Mouse (Mus musculus): ENCODE measurements around the gene Kcna10. TPM values are rescaled to one million over a fixed set of nuclear protein-coding genes. Genes with fewer than 3 reads are reported as not detected.

Gene Kcna10
- polyA plus RNA-seq, 1 experiment from 2014 or later, result not detected

DNA sequence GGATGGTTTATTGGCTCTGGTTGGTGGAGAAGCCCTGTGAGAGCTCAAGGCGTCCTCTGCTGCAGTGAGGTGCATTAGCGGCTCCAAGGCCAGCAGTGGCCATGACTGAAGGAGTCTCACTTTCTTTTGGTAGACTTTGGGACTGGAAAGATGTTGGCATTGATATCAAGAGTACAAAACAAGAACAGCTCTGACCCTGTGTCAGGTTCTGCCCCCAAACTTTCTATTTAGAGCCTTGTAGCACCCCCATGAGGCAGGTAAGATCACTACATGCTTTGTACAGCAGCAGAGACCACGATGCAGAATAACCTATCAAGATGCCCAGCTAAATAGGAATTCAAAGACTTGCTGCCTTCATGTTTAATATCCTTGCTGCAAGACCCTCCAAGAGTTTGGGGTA is 23.4 kb upstream of the Kcna10 start:
- Histone ChIP-seq H3K4me3 (ENCODE audit: low read depth, low read length) (no peak overlapping the region; the same call in 1 of the 2 replicates), H3K4me2 (ENCODE audit: low read depth, low read length, severe bottlenecking) (peak overlapping the region; percentile 42; the same call in 1 of the 2 replicates), H3K27ac (ENCODE audit: low read depth, low read length) (no peak overlapping the region), H3K36me3 (ENCODE audit: control insufficient read depth, insufficient read depth, low read length) (no peaks in the 10 kb centered on the region), H3K27me3 (ENCODE audit: control insufficient read depth, insufficient read depth, low read length) (no peaks in the 10 kb centered on the region), H3K9me3 (ENCODE audit: control insufficient read depth, low read length) (no peaks in the 10 kb centered on the region), H3K9ac (ENCODE audit: low read length) (no peak overlapping the region), H3K4me1 (replicated peaks; ENCODE audit: control insufficient read depth, insufficient read depth, low read length) (no peaks in the 10 kb centered on the region; the same call in 1 of the 2 replicates)
- WGBS, result 57% methylated on average over 3 of the region's 3 CpGs
- no peak for DNase-seq (ENCODE audit: low spot score)
- 0 out of 2 replicates have a peak, but pooled peaks have one; percentile 2 for ATAC-seq (replicated peaks; ENCODE audit: low FRiP score)

DNA sequence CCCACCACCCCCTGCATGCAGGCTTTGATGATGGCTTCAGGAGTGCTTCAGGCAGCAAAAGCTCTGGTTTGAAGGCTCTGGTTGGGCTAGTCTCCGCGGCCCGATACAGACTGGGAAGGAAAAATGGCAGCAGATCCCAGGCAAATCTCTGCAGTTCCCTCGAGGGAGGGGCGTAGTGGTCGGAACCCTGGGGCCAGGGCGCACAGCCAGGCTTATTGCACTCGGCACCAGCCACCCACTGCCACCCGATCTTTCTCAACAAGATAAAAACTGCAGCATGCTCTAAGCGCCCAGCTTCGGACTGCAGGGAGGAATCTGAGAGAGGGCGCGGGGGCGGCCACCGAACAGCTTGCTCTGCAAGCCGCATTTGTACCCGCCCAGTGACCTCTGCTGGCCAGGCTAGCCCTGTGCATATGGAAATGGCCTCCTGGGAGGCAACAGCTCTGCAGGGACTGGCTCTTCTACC is 23.0 kb upstream of the Kcna10 start:
- Histone ChIP-seq H3K9ac (ENCODE audit: low read length) (peak overlapping the region; percentile 39; the same call in 1 of the 2 replicates), H3K4me3 (ENCODE audit: low read depth, low read length) (peak overlapping the region; percentile 16), H3K27me3 (ENCODE audit: control insufficient read depth, insufficient read depth, low read length) (no peaks in the 10 kb centered on the region), H3K9me3 (ENCODE audit: control insufficient read depth, low read length) (no peaks in the 10 kb centered on the region), H3K36me3 (ENCODE audit: control insufficient read depth, insufficient read depth, low read length) (no peaks in the 10 kb centered on the region), H3K4me1 (replicated peaks; ENCODE audit: control insufficient read depth, insufficient read depth, low read length) (no peaks in the 10 kb centered on the region; the same call in 1 of the 2 replicates), H3K27ac (ENCODE audit: low read depth, low read length) (no peak overlapping the region), H3K4me2 (ENCODE audit: low read depth, low read length, severe bottlenecking) (peak overlapping the region; percentile 42)
- ATAC-seq (replicated peaks; ENCODE audit: low FRiP score), result peak; percentile 70
- DNase-seq (ENCODE audit: low spot score), result peak; percentile 61
- 1% methylated on average over 17 of the region's 17 CpGs for WGBS

DNA sequence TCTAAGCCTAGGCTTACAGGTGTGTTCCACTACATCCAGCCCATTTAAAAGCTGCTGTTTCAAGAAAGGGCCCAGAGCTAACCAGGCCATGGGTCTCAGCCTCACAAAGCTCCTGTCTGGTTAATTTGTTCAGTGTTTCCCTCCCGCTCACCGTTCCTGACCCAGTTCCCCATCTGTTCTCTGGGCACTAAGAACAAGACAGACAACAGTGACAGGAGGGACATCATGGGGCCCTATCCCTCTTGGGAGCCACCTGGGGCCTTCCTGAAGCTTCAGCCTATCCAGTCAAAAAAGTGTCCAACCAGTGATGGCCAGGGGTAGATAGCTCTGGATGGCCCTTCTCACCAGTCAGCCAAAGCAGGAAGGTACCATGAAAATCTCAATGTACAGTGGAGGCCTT is 20.1 kb upstream of the Kcna10 start:
- H3K4me1 ChIP-seq (replicated peaks; ENCODE audit: control insufficient read depth, insufficient read depth, low read length), result no peaks in the 10 kb centered on the region; the same call in 1 of the 2 replicates
- no peaks in the 10 kb centered on the region for H3K9me3 ChIP-seq (ENCODE audit: control insufficient read depth, low read length)
- ATAC-seq (replicated peaks; ENCODE audit: low FRiP score) (no peak), DNase-seq (ENCODE audit: low spot score) (no peak)
- WGBS, result 97% methylated on average over 2 of the region's 2 CpGs
- H3K9ac ChIP-seq (ENCODE audit: low read length), result no peak overlapping the region
- H3K36me3 ChIP-seq (ENCODE audit: control insufficient read depth, insufficient read depth, low read length), result no peaks in the 10 kb centered on the region
- no peak overlapping the region for H3K27ac ChIP-seq (ENCODE audit: low read depth, low read length)
- H3K4me3 ChIP-seq (ENCODE audit: low read depth, low read length), result no peak overlapping the region
- no peak overlapping the region for H3K4me2 ChIP-seq (ENCODE audit: low read depth, low read length, severe bottlenecking)
- H3K27me3 ChIP-seq (ENCODE audit: control insufficient read depth, insufficient read depth, low read length), result no peaks in the 10 kb centered on the region

DNA sequence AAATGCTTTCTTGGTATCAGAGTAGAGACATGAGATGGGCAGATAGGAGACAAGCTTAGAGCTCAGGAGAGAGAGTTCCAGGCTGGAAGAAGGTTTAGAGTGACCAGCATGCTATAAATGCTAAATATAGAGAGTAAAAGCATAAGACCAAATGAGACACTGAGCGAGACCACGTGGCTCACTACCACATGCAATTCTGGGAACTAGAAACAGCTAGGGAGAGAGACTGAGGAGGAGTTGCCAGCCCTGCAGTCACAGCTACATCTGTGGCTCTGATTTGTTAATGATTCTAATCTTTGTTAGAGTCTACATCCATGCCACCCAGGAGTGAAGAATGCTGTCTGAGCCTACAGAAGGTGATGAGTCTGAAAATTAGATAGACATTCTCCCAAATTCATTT is 13.3 kb upstream of the Kcna10 start:
- Histone ChIP-seq H3K4me3 (ENCODE audit: low read depth, low read length) (no peak overlapping the region), H3K4me2 (ENCODE audit: low read depth, low read length, severe bottlenecking) (no peak overlapping the region), H3K27me3 (ENCODE audit: control insufficient read depth, insufficient read depth, low read length) (no peaks in the 10 kb centered on the region), H3K27ac (ENCODE audit: low read depth, low read length) (no peak overlapping the region), H3K36me3 (ENCODE audit: control insufficient read depth, insufficient read depth, low read length) (no peaks in the 10 kb centered on the region), H3K9me3 (ENCODE audit: control insufficient read depth, low read length) (no peaks in the 10 kb centered on the region), H3K4me1 (replicated peaks; ENCODE audit: control insufficient read depth, insufficient read depth, low read length) (no peaks in the 10 kb centered on the region), H3K9ac (ENCODE audit: low read length) (no peak overlapping the region)
- ATAC-seq (replicated peaks; ENCODE audit: low FRiP score), result no peak
- WGBS, result 71% methylated on average over 2 of the region's 2 CpGs
- no peak for DNase-seq (ENCODE audit: low spot score)

DNA sequence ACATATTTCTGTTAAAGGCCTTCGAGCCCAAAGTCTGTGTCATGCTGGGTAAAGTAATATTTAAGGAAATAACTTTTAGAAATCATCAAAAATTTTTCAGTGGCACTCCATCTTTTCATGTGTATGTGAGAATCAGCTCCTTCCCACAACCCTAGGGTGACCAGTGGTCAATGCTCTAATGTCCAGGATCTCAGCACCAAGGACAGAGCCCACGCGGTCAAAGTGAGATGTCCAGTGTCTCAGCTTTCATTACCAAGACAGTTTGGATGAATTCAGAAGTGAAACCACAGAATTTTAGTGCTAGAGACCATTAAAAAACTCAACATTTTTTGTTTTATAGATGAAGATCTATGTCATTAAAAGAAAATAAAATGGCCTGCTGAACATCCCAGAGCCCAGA is 10.9 kb upstream of the Kcna10 start:
- ATAC-seq (replicated peaks; ENCODE audit: low FRiP score) (no peak), DNase-seq (ENCODE audit: low spot score) (no peak)
- 88% methylated on average over 3 of the region's 3 CpGs for WGBS
- Histone ChIP-seq H3K27me3 (ENCODE audit: control insufficient read depth, insufficient read depth, low read length) (no peaks in the 10 kb centered on the region), H3K4me2 (ENCODE audit: low read depth, low read length, severe bottlenecking) (no peak overlapping the region), H3K4me3 (ENCODE audit: low read depth, low read length) (no peak overlapping the region), H3K4me1 (replicated peaks; ENCODE audit: control insufficient read depth, insufficient read depth, low read length) (no peaks in the 10 kb centered on the region), H3K9me3 (ENCODE audit: control insufficient read depth, low read length) (no peaks in the 10 kb centered on the region), H3K36me3 (ENCODE audit: control insufficient read depth, insufficient read depth, low read length) (no peaks in the 10 kb centered on the region), H3K27ac (ENCODE audit: low read depth, low read length) (no peak overlapping the region), H3K9ac (ENCODE audit: low read length) (no peak overlapping the region)

DNA sequence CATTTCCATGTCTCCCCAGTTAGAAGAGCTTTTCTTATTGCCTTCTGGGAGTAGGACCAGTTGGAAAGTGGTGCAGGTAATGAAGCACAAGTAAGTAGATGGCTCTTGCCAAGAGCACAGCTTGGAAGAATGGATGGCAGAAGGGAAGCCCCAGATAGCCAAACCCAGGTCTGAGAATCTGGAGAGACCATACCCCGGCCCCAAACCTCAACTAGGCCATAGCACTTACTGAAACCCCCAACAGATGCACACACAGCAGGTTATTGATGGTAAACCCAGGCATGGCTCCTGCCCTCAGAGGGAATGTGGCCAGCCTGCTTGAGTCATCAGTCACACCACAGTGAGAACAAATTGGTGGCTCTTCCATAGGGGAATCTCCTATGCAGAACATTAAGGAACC is 10.3 kb upstream of the Kcna10 start:
- WGBS, result 80% methylated on average over 1 of the region's 1 CpGs
- H3K9me3 ChIP-seq (ENCODE audit: control insufficient read depth, low read length), result no peaks in the 10 kb centered on the region

DNA sequence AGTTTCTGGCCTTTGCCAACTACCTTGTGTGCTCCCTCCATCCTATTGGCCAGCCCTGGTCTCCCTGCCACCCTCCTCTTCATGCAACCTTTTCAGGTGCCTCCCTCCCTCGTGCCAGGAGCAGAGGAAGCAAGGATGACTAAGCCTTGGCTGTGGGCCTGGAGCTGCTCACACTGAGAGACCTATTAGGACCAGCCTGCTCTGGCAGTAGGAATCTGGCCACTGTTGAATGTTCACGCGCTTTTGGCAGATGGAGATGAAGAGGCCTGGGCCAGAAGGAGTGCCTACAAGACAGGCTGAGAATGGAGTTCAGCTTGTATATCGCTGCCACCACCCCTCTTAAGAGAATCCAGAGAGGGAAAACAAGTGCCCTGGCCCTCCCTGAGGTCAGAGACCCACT is 7.4 kb upstream of the Kcna10 start:
- Histone ChIP-seq H3K9me3 (ENCODE audit: control insufficient read depth, low read length) (no peaks in the 10 kb centered on the region), H3K4me1 (replicated peaks; ENCODE audit: control insufficient read depth, insufficient read depth, low read length) (no peaks in the 10 kb centered on the region), H3K9ac (ENCODE audit: low read length) (no peak overlapping the region), H3K4me2 (ENCODE audit: low read depth, low read length, severe bottlenecking) (no peak overlapping the region), H3K36me3 (ENCODE audit: control insufficient read depth, insufficient read depth, low read length) (no peaks in the 10 kb centered on the region), H3K27ac (ENCODE audit: low read depth, low read length) (no peak overlapping the region), H3K4me3 (ENCODE audit: low read depth, low read length) (no peak overlapping the region), H3K27me3 (ENCODE audit: control insufficient read depth, insufficient read depth, low read length) (no peaks in the 10 kb centered on the region)
- 80% methylated on average over 4 of the region's 4 CpGs for WGBS
- ATAC-seq (replicated peaks; ENCODE audit: low FRiP score) (no peak), DNase-seq (ENCODE audit: low spot score) (no peak)

More for the DNA sequence above, 10.3 kb upstream of the Kcna10 start:
- H3K27me3 ChIP-seq (ENCODE audit: control insufficient read depth, insufficient read depth, low read length), result no peaks in the 10 kb centered on the region
- DNase-seq (ENCODE audit: low spot score) (no peak), ATAC-seq (replicated peaks; ENCODE audit: low FRiP score) (no peak)
- H3K27ac ChIP-seq (ENCODE audit: low read depth, low read length), result no peak overlapping the region
- H3K9ac ChIP-seq (ENCODE audit: low read length), result no peak overlapping the region
- H3K4me3 ChIP-seq (ENCODE audit: low read depth, low read length), result no peak overlapping the region
- H3K4me2 ChIP-seq (ENCODE audit: low read depth, low read length, severe bottlenecking), result no peak overlapping the region
- H3K4me1 ChIP-seq (replicated peaks; ENCODE audit: control insufficient read depth, insufficient read depth, low read length), result no peaks in the 10 kb centered on the region
- H3K36me3 ChIP-seq (ENCODE audit: control insufficient read depth, insufficient read depth, low read length), result no peaks in the 10 kb centered on the region

DNA sequence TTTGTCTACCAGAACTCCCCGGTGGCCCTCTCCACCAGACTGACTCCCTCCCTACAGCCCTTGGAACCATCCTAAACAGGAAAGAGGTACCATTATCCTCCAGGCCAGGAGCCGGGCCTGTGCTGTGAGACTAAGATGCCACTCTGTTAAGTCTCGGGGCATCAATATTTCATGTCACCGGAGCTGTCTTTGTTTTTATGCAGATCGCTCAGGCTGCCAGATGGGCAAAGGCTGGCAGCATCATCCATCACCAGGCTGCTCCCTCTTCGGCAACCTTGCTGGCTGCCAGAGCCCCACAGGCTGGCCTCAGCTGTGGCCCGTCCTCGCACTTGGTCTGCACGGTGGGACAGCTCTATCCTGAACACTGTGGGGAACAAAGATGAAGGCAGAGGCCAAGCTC is 6.4 kb upstream of the Kcna10 start:
- Histone ChIP-seq H3K9ac (ENCODE audit: low read length) (no peak overlapping the region), H3K4me3 (ENCODE audit: low read depth, low read length) (no peak overlapping the region), H3K9me3 (ENCODE audit: control insufficient read depth, low read length) (no peaks in the 10 kb centered on the region), H3K36me3 (ENCODE audit: control insufficient read depth, insufficient read depth, low read length) (no peaks in the 10 kb centered on the region), H3K4me1 (replicated peaks; ENCODE audit: control insufficient read depth, insufficient read depth, low read length) (no peaks in the 10 kb centered on the region), H3K27ac (ENCODE audit: low read depth, low read length) (no peak overlapping the region), H3K4me2 (ENCODE audit: low read depth, low read length, severe bottlenecking) (no peak overlapping the region), H3K27me3 (ENCODE audit: control insufficient read depth, insufficient read depth, low read length) (no peaks in the 10 kb centered on the region)
- no peak for DNase-seq (ENCODE audit: low spot score)
- 90% methylated on average over 9 of the region's 9 CpGs for WGBS
- ATAC-seq (replicated peaks; ENCODE audit: low FRiP score), result no peak

DNA sequence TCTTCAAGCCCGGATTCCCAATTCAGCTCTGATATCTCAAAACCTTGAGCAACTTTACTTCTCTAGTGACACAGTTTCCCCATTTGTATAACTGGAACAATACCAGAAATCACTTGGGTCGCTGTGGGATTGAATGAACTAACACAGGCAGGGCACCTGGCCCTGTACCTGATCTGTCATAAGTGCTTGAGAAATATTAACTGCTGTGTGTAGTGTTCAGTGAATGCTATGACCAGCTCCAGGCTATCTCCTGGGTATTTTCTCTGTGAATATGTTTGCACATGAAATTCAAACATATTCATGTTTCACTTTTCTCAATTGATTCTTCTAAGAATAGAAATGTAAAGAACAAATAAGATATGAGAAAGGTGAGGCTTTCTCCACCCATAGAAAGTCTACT is 2.0 kb upstream of the Kcna10 start:
- Histone ChIP-seq H3K27ac (ENCODE audit: low read depth, low read length) (no peak overlapping the region), H3K27me3 (ENCODE audit: control insufficient read depth, insufficient read depth, low read length) (no peaks in the 10 kb centered on the region), H3K4me3 (ENCODE audit: low read depth, low read length) (no peak overlapping the region), H3K4me2 (ENCODE audit: low read depth, low read length, severe bottlenecking) (no peak overlapping the region), H3K4me1 (replicated peaks; ENCODE audit: control insufficient read depth, insufficient read depth, low read length) (no peaks in the 10 kb centered on the region), H3K36me3 (ENCODE audit: control insufficient read depth, insufficient read depth, low read length) (no peaks in the 10 kb centered on the region), H3K9me3 (ENCODE audit: control insufficient read depth, low read length) (no peaks in the 10 kb centered on the region), H3K9ac (ENCODE audit: low read length) (no peak overlapping the region)
- ATAC-seq (replicated peaks; ENCODE audit: low FRiP score) (no peak), DNase-seq (ENCODE audit: low spot score) (no peak)
- WGBS, result 72% methylated on average over 2 of the region's 2 CpGs

Measured in forebrain, embryonic 11.5 days (tissue).